Mouse (Mus musculus) heart, adult 8-10 months (tissue): Measurements from ENCODE around the gene Pou1f1. TPM values are rescaled to one million over a fixed set of nuclear protein-coding genes. Genes with fewer than 3 reads are reported as not detected.
A peak's percentile ranks its signal among the peaks of the same experiment; 100 is the strongest.

Experiments
- DNase-seq: peaks from one replicate; pipeline ENCODE4 v3.0.0; 2022; ENCODE audit warnings: low spot score
- total RNA-seq, 4 experiments: library from RNA; stranded (reverse); gene quantifications; 2 replicates each; pipeline ENCODE4 v1.2.4; 2022

The Pou1f1 gene
- total RNA-seq, result not detected

DNA sequence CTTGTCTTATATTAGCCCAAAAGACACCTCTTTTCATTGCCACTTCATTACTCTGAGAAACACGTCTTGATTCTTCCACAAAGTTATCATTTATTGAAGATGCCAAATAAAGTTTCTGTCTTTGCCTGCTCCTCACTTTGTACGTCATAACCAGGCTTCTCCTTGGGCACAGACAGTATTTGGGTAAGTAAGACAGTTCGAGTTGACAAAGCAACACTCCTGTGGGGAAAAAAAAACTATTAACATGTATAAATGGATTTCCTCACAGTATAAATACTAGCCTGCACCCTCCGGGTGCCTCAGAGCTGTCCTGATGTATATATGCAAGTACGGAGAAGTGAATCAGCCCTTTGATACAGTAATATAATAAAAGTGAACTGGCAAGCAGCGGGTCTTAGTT lies at the start of gene Pou1f1:
TSS of gene Pou1f1 (plus strand) at position 301 of the 400 bp plus-strand sequence.
- DNase-seq, result no peak

DNA sequence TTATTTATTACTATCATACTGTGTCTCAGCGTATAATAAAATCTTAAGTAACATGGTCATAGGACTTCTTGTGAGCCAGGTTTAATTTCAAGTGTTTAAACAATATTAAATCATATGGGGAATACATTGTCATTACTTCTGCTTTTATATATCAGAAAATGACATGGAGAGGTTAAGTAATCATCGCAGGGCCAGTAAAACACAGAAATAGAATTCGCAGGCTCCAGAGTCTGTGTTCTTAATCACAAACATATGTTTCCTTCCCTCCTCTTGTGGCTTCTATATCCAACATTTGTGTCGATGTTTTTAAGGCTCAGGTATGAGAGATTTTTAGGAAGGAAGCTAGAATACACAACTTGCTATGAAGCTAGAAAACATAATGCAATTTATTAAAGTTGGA lies 49.7 kb upstream of the Pou1f1 start:
- DNase-seq, result no peak

DNA sequence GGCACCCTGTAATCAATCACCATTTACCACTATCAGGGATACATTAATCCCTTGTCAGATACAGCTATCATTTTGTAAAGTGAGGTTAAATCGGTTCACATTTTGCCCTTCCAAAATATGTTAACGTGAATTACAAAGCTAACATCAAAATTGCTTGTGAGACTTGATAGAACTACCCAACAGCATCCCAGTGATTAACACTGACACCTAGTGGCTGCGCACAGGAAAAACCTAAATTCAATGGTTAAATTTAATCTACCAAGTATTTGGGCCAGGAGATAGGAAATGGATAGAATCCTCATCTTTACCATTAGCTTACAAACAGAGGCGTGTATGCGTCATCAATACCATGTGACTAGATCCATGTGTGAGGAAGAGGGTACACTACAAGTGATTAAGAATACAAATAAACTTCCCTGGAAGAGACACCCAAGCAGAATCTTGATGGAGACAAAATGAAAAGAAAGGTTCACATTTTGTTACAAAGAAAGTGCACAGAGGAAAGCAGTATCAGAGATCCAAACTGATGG lies 47.8 kb upstream of the Pou1f1 start:
- peak; percentile 14 for DNase-seq

DNA sequence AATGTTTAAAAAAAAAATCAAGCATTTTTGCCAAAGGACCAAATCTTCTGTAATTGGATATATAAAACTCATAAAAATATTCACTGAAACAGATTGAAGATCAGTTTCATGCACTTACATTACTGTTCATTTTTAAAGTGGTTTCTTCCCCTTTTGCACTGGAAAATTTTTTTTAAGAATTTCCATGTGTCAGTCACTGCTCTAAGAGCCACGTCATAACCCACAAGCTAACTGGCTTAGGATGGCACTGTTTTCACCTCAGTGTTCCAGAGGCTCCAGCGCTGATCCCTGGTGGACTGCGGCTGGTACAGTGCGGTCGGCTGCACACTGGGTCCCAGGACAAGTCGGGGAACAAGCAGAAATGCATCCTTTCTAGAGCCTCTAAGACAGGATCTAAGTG lies 34.6 kb upstream of the Pou1f1 start:
- no peak for DNase-seq

DNA sequence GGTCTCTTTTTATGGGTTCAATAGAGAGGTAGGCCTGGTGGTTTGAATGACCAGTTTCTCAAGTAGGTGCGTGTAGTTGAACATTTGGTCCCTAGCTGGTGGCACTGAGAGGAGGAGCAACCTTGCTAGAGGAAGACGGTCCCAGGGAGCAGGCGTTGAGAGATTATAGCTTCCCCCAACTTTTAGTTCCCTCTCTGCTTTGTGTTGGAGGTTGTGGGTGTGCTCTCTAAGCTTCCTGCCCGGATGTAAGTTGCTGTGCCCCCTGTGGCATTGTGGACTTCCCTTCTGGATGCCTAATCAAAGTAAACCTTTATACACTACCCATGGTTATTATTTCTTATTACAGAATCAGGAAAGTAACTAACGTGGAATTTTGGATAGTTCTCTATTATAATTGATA lies 24.3 kb upstream of the Pou1f1 start:
- no peak for DNase-seq

DNA sequence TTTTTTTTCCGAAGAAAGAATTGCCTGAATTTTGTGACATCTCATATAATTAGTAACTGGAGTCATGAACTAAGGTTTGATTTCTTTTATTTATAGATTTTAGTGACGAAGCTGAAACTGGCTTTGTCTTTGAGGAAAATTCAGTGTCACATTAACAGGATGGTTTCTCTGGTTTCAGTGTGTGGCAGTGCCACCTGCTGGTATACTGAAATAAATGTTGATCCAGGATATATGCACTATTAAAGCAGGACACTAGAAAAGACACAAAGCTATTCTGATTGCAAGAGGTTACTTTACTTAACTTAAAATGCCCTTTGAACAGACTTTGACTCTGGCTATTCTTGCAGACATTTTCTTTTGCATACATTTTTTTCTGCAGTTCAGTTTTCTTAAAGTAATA lies 23.3 kb upstream of the Pou1f1 start:
- no peak for DNase-seq

DNA sequence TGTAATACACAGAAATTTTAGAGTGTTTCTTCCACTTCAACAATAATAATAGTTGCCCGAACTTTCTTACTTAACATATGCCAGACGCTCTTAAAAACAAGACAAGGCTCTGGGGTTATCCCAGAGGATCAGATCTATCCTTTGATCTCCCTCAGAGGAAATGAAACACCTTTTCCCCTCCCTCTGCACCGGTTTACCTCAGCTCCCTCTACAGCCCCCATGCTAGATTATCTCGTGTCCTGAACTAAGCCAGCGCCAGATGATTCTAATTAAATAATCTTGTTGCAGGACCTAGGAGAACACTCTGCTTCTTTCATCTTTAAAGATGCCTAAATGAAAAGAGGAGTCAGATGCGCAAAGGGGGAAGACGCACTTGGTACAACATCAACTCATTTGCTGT lies 6.1 kb upstream of the Pou1f1 start:
- no peak for DNase-seq

DNA sequence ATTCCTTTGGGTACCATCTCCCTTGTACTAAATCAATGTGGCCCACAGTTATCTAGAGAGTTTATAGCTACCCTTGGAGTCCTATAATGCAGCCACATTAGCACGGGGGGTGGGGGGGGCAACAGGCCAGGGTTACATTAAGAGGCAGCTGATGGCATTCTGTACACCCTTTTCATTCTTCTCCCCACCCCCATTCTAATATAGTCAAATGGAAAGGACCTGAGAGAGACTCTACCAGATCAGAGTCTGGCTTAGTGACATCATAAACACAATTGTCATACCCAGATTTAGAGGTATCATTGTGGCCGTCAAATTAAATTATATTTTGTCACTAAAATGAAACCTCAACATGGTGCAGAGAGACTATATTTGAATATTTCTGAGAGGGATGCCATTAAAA lies 5.7 kb downstream of the Pou1f1 start:
- no peak for DNase-seq

DNA sequence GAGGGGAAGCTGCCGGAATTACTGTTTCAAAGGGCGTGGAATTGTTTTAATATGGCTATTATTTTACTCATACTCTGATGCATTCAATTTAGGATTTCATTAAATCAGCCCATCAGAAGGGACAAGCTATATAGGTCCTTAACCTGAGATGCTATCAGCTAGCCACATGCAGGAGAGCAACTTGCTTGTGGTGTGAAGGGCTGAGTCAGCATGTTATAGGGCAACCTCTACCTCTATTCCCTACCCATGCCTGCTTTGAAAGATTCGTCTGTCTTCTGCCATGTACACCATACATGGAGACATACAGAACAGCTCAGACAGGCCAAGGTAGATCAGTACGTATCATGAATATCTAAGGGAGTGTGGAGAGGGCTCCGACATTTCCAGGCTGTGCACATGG lies 6.4 kb downstream of the Pou1f1 start:
- DNase-seq, result no peak

DNA sequence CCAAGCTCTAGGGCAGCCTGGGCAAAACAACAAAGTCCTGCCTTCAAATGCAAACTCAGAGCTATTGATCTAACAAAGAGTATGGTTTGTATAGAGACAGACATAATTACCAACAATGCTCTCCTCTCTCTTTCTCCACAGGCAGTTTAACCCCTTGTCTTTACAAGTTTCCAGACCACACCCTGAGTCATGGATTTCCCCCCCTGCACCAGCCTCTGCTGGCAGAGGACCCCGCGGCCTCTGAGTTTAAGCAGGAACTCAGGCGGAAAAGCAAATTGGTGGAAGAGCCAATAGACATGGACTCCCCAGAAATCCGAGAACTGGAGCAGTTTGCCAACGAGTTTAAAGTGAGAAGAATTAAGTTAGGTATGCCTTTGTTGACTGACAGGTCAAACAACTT lies 9.3 kb downstream of the Pou1f1 start:
- no peak for DNase-seq

DNA sequence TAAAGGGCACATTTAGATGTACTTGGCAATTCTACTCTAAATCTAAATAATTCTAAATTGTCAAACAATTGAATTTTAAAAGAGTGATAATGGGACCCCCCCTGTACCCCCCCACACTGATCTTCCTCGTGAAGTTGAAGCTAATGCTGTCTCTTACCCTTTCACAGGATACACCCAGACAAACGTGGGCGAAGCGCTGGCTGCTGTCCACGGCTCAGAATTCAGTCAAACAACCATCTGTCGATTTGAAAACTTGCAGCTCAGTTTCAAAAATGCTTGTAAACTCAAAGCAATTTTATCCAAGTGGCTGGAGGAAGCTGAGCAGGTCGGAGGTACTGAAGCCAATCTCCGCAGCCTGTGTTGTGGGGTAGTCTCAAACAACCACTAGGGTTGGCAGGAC lies 11.4 kb downstream of the Pou1f1 start:
- no peak for DNase-seq

DNA sequence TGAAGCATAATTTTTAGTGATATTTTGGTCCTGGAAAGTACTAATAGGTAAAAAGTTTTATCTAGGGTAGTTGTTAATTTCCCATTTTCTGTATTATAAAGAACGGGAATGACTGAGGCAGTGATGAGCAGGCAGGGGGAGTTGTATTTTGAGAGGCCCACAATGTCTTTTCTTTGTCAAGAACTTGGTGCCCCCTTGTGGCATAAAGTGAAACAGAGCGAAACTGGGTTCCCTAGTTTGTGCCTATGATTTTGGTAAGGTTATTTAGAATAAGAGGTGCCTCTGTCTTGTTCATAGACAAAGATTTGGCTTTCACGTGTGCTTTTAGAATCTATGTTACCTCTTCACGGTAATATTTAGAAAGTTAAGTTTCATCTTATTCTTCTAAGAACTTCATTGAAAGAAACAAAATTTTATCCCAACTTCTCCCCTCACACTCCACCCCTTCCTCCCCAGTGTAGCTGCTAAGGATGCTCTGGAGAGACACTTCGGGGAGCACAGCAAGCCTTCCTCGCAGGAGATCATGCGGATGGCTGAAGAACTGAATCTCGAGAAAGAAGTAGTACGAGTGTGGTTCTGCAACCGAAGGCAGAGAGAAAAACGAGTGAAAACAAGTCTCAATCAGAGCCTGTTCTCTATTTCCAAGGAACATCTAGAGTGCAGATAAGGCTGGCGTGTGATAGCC lies 13.1 kb downstream of the Pou1f1 start:
- DNase-seq, result peak; percentile 19

DNA sequence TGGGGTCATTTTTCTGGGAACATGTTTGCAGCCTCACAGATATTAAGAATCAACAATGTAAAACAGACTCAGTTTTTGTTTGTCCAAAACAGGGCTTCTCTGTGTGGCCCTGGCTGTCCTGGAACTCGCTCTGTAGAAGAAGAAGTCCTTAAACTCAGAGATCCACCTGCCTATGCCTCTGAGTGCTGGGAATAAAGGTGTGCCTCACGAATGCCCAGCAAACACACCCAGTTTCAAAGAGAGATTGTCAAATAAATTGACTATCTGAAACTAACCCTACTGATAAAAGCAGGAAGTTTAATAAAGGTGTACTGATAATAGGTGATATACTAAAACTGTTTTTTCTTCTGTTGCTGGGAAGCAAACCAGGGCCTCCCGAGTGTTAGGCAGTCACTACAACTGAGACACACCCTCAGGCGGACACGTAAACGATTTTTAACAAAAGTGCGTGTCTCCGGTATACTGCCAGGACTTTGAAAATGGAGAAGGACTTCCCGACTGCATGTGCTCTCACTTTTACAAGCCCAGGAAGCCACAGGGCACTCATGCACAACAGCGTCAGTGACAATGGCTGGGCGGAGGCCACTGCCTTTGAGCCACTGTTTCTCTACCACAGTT lies 23.5 kb downstream of the Pou1f1 start:
- no peak for DNase-seq

DNA sequence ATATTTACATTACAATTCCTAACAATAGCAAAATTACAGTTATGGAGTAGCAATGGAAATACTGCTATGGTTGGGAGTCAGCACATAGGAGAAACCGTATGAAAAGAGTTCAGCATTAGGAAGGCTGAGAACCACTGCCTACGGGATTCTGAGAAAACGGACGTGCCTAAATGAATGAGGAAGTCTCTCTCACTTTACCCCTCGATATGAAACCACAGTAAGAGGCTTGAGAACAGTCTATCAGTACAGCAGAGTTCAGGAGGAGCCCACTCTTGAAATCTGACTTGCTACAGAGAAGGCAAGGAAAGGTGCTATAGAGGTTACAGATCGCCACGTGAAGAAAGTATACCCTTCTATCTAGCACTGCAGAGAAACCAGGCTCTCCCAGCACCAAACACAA lies 28.6 kb downstream of the Pou1f1 start:
- DNase-seq, result no peak

DNA sequence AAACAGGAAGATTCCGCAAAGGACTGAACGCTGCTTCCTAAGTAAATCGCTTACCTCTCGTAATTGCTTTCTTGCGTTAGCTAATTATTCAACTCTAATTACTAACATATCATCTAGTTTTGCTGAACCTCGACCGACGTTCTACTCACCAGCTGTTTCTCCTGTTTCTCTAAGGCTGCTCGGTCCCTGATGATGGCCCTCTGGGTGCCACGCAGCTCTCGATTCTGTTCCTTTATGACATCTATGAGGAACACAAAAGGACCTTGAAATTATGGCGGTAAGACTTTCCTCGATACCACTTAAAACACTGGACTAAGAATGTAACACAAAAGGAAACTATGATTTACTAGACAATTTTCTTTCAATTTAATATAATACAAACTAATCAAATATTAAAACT lies 30.5 kb downstream of the Pou1f1 start:
- no peak for DNase-seq

DNA sequence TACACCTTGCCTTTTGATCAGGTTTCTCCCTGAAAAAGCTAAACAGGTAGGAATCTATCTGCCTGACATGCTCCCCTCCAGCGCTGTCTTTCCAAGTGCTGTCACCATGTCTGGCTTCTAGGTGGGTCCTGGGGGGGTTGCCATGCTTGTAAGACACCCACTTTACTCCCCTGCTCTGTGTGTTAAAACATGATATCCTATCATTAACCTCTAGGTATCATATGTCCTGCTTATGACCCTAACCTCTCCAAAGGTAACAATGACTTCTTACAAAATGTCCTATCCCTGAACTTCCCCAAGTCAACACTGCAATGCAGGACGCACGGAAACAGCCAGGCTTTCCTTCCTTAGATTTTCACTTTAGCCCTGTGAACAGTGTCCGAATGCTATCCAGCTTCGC lies 34.0 kb downstream of the Pou1f1 start:
- DNase-seq, result peak; percentile 34

DNA sequence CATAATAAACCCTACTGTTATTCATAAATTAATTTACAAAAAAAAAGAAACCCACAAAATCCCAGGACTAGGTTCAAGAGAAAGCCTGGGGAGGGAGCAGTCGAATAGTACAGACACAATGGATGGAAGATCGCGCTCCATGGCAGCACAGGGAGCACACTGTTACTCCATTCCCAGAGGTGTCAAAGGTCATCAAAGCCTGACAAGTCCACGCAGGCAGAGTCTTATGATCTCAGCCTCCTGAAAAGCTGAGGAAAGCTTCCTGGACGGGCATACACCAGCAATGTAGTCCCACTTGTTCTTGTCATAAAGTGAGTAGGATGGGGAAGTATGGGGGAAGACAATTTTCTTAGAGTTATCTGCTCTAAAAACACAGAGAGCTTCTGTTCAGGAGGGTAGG lies 37.1 kb downstream of the Pou1f1 start:
- DNase-seq, result no peak

DNA sequence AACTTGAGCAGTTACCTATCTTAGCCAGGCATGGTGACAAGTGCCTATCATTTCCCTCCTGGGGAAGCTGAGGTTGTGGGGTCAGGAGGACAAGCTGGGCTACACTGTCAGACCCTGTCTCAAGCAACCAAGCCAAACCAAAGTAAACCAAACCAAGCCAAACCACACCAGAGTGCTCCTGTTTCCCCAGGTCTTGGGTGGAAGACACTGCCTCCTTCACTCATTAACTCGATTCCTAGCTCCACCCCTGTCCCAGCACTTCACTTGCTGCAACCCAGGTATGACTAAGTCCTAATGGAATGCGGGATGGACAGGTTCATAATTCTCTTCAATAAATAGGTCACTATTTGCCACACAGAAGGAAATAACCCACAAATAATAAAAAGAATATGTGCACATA lies 39.3 kb downstream of the Pou1f1 start:
- DNase-seq, result no peak

DNA sequence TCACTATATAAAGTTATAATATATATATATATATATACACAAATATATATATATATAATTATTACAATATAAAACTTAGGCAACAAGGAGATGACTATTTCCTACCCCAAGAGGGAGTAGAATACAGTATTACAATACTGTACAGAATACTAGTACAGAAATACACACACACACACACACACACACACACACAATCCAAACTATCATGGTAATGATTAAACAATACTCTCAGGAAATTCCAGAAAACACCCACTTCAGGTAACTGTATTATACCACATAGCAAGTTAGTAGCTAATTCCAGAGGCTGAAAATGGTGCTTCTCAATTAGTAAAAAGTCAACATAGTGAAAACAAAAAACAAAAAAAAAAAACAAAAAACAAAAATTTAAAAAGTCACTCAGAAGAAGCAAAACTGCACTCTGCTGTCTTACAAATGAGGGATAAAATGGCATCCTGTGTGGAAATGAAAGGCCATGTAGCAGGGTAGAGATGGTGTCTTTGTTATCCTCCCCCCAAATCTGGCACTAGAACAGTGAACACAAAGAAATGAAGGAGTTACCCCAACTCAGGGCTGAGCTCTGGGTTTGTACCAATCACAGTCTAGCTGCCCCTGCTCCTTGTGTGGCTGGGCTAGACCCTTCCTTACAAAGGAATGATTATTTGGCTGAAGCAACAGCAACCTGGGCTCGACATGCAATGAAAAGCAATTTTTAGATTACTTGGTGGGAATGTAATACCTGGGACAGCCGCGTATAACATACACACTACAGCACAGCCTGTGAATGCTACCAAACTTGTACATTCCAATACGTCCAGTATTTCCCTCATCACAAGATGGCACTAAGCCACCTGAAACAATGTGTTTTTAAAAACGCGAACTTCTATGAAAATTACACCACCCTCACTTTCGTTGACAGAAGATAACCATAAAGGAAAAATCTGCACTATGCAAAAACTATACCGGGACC lies 41.0 kb downstream of the Pou1f1 start:
- no peak for DNase-seq

DNA sequence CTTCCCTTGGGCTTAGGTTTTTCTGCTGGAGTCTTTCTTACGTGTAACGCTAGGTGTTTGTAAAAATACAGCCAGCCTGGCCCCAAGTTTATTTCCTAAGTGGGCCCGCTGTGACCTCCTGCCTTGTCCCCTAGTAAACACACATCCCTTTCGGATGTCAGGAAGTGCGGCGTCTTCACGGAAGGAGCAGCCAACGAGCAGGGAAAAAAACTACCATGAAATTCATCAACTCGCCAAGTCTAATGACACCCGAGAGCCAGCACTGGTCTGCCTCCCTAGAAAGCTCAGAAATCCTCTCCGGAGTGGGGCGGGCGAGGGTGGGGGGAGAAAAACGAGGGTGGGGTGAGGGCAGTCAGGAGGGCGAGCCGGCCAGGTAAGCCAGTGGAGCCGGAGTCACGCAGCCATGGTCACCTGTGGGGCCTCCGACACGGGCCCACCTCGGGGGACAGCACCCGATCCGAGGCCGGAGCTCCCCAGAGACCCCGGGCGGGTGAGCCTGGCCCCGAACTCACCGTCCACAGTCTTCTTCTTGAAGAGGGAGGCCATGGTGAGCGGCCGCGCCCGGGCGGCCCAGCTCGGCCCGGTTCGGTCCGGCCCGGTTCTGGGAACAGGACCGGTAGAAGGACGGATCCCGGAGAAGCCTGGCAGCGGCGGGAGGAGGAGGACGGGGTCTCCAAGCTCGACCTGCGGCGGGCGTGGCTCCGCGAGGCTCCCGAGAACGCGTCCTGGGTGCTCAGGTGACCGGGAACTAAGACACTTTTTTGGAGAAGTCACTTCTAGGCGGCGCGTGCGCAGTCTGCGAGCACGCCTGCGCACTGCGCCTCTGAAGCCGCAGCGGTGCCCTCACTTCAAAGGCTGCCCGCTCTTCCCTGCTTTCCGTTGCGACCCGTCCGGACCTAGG lies 41.9 kb downstream of the Pou1f1 start, which contains the start of gene Chmp2b:
TSS of gene Chmp2b (minus strand) at position 764 of the 901 bp plus-strand sequence.
- peak; percentile 70 for DNase-seq

DNA sequence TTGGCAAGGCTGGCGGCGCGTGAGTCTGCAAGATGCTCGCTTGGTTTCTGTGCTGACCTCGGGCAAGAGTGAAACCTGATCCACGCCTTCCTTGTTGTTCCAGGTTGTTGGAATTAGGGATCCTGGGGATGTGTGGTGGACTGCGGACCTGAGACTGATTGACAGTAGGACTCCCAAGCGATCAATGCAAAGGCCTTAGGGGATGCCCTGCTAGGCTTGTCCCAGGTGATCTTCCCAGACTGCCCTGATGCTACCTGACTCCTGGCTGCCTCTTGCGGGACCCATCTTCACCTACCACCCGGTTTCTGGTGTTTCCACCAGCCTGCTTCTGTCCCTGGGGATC lies 42.5 kb downstream of the Pou1f1 start:
- DNase-seq, result no peak
